Mouse (Mus musculus): ENCODE measurements at regions not wholly inside any gene's neighbourhood (a gene's known extent, or its start where the extent isn't known, plus 50 kb on each side); places are given as distances from the start of the nearest gene placed in this dataset.

GRCm38 (mm10) chr16:31592014-31592871 lies 71.0 kb upstream of the Dlg1 start:
- H3K27ac ChIP-seq = peak overlapping the region; percentile 63
- no peaks in the 10 kb centered on the region for H3K36me3 ChIP-seq (ENCODE audit: insufficient read depth, low read length)
- H3K9ac ChIP-seq (ENCODE audit: low read depth, low read length) = no peak overlapping the region
- TF ChIP-seq CTCF (IDR thresholded peaks at IDR 0.05; ENCODE audit: low read depth) = no peak
- H3K9me3 ChIP-seq (replicated peaks; ENCODE audit: low read length) = no peaks in the 10 kb centered on the region
- H3K27me3 ChIP-seq (ENCODE audit: insufficient read depth, low read length) = no peaks in the 10 kb centered on the region
- H3K4me1 ChIP-seq (replicated peaks; ENCODE audit: insufficient read depth, low read length) = peaks cover 13% of the 10 kb centered on the region; the same call in 1 of the 2 replicates
- ATAC-seq (replicated peaks; ENCODE audit: low FRiP score, low read depth) (peak; percentile 96), DNase-seq (ENCODE audit: low spot score) (peak; percentile 98)
- WGBS = 2% methylated on average over 7 of the region's 7 CpGs
- peak overlapping the region; percentile 21; the same call in 1 of the 2 replicates for H3K4me2 ChIP-seq (ENCODE audit: low read length)
- no peak overlapping the region for H3K4me3 ChIP-seq (replicated peaks; ENCODE audit: low read depth, low read length)

- DNase-seq (ENCODE audit: low spot score) = peak; percentile 63
- H3K27me3 ChIP-seq (ENCODE audit: insufficient read depth, low read length) = no peaks in the 10 kb centered on the region
- WGBS = 34% methylated on average over 9 of the region's 9 CpGs
- H3K9me3 ChIP-seq (replicated peaks; ENCODE audit: low read length) = no peaks in the 10 kb centered on the region
- H3K4me1 ChIP-seq (replicated peaks; ENCODE audit: insufficient read depth, low read length) = peaks cover 13% of the 10 kb centered on the region; the same call in 1 of the 2 replicates
- no peaks in the 10 kb centered on the region for H3K36me3 ChIP-seq (ENCODE audit: insufficient read depth, low read length)
- H3K4me2 ChIP-seq (ENCODE audit: low read length) = no peak overlapping the region
- H3K9ac ChIP-seq (ENCODE audit: low read depth, low read length) = no peak overlapping the region
- no peak for TF ChIP-seq CTCF (IDR thresholded peaks at IDR 0.05; ENCODE audit: low read depth)
- ATAC-seq (replicated peaks; ENCODE audit: low FRiP score, low read depth) = no peak
- peak overlapping the region; percentile 63 for H3K27ac ChIP-seq
- no peak overlapping the region for H3K4me3 ChIP-seq (replicated peaks; ENCODE audit: low read depth, low read length)
Measured at GRCm38 (mm10) chr16:31592973-31593683, 70.1 kb upstream of the Dlg1 start.

GRCm38 (mm10) chr16:31597965-31598364 lies 65.3 kb upstream of the Dlg1 start:
- Histone ChIP-seq H3K4me3 (replicated peaks; ENCODE audit: low read depth, low read length) (no peak overlapping the region), H3K36me3 (ENCODE audit: insufficient read depth, low read length) (no peaks in the 10 kb centered on the region), H3K9me3 (replicated peaks; ENCODE audit: low read length) (no peaks in the 10 kb centered on the region), H3K27ac (no peak overlapping the region), H3K4me1 (replicated peaks; ENCODE audit: insufficient read depth, low read length) (peaks cover 8% of the 10 kb centered on the region; the same call in 1 of the 2 replicates), H3K27me3 (ENCODE audit: insufficient read depth, low read length) (no peaks in the 10 kb centered on the region), H3K4me2 (ENCODE audit: low read length) (no peak overlapping the region), H3K9ac (ENCODE audit: low read depth, low read length) (no peak overlapping the region)
- DNase-seq (ENCODE audit: low spot score) (no peak), ATAC-seq (replicated peaks; ENCODE audit: low FRiP score, low read depth) (no peak)
- no peak for TF ChIP-seq CTCF (IDR thresholded peaks at IDR 0.05; ENCODE audit: low read depth)
- 79% methylated on average over 5 of the region's 5 CpGs for WGBS

- no peak for DNase-seq (ENCODE audit: low spot score)
Measured at GRCm38 (mm10) chr16:31598409-31598988, 64.7 kb upstream of the Dlg1 start.

GRCm38 (mm10) chr16:31598989-31599421 lies 64.2 kb upstream of the Dlg1 start:
- H3K9me3 ChIP-seq (replicated peaks; ENCODE audit: low read length) = no peaks in the 10 kb centered on the region

More at GRCm38 (mm10) chr16:31598409-31598988, 64.7 kb upstream of the Dlg1 start:
- Histone ChIP-seq H3K4me1 (replicated peaks; ENCODE audit: insufficient read depth, low read length) (peaks cover 3% of the 10 kb centered on the region; the same call in 1 of the 2 replicates), H3K36me3 (ENCODE audit: insufficient read depth, low read length) (no peaks in the 10 kb centered on the region), H3K27ac (no peak overlapping the region), H3K9ac (ENCODE audit: low read depth, low read length) (no peak overlapping the region), H3K9me3 (replicated peaks; ENCODE audit: low read length) (no peaks in the 10 kb centered on the region), H3K4me3 (replicated peaks; ENCODE audit: low read depth, low read length) (no peak overlapping the region), H3K27me3 (ENCODE audit: insufficient read depth, low read length) (no peaks in the 10 kb centered on the region), H3K4me2 (ENCODE audit: low read length) (no peak overlapping the region)
- TF ChIP-seq CTCF (IDR thresholded peaks at IDR 0.05; ENCODE audit: low read depth) = no peak
- 79% methylated on average over 9 of the region's 9 CpGs for WGBS
- no peak for ATAC-seq (replicated peaks; ENCODE audit: low FRiP score, low read depth)

GRCm38 (mm10) chr16:31601278-31601677 lies 62.0 kb upstream of the Dlg1 start:
- Histone ChIP-seq H3K9ac (ENCODE audit: low read depth, low read length) (no peak overlapping the region), H3K27me3 (ENCODE audit: insufficient read depth, low read length) (no peaks in the 10 kb centered on the region), H3K36me3 (ENCODE audit: insufficient read depth, low read length) (no peaks in the 10 kb centered on the region), H3K4me1 (replicated peaks; ENCODE audit: insufficient read depth, low read length) (no peaks in the 10 kb centered on the region), H3K4me2 (ENCODE audit: low read length) (no peak overlapping the region), H3K4me3 (replicated peaks; ENCODE audit: low read depth, low read length) (no peak overlapping the region), H3K9me3 (replicated peaks; ENCODE audit: low read length) (no peaks in the 10 kb centered on the region), H3K27ac (no peak overlapping the region)
- no peak for TF ChIP-seq CTCF (IDR thresholded peaks at IDR 0.05; ENCODE audit: low read depth)
- no peak for DNase-seq (ENCODE audit: low spot score)
- no peak for ATAC-seq (replicated peaks; ENCODE audit: low FRiP score, low read depth)
- WGBS = 93% methylated on average over 3 of the region's 3 CpGs

More at GRCm38 (mm10) chr16:31598989-31599421, 64.2 kb upstream of the Dlg1 start:
- H3K36me3 ChIP-seq (ENCODE audit: insufficient read depth, low read length) = no peaks in the 10 kb centered on the region
- 88% methylated on average over 6 of the region's 6 CpGs for WGBS
- no peak overlapping the region for H3K27ac ChIP-seq
- H3K4me2 ChIP-seq (ENCODE audit: low read length) = no peak overlapping the region
- no peaks in the 10 kb centered on the region for H3K4me1 ChIP-seq (replicated peaks; ENCODE audit: insufficient read depth, low read length)
- H3K27me3 ChIP-seq (ENCODE audit: insufficient read depth, low read length) = no peaks in the 10 kb centered on the region
- no peak for TF ChIP-seq CTCF (IDR thresholded peaks at IDR 0.05; ENCODE audit: low read depth)
- no peak for DNase-seq (ENCODE audit: low spot score)
- H3K4me3 ChIP-seq (replicated peaks; ENCODE audit: low read depth, low read length) = no peak overlapping the region
- ATAC-seq (replicated peaks; ENCODE audit: low FRiP score, low read depth) = no peak
- no peak overlapping the region for H3K9ac ChIP-seq (ENCODE audit: low read depth, low read length)
